Mouse (Mus musculus) lung, postnatal 36 days (tissue): ENCODE results near the gene Sipa1l2.
A peak's percentile ranks its signal among the peaks of the same experiment; 100 is the strongest.

Experiments
- DNase-seq: peaks from one replicate; pipeline ENCODE4 v3.0.0; 2022; ENCODE audit warnings: mixed read lengths

Gene Sipa1l2

GRCm38 (mm10) chr8:125569533-125570365 is at the start of gene Sipa1l2:
Gene Sipa1l2, minus strand, starts transcription at chr8:125569808.
- peak; percentile 98 for DNase-seq

- peak; percentile 70 for DNase-seq
These were observed 49.1 kb upstream of the Sipa1l2 start for GRCm38 (mm10) chr8:125618543-125619335.

GRCm38 (mm10) chr8:125616935-125617334 is 47.3 kb upstream of the Sipa1l2 start:
- DNase-seq, result no peak

GRCm38 (mm10) chr8:125616039-125616438 is 46.4 kb upstream of the Sipa1l2 start:
- DNase-seq, result no peak

GRCm38 (mm10) chr8:125613552-125613951 is 43.9 kb upstream of the Sipa1l2 start:
- DNase-seq, result no peak

- no peak for DNase-seq
These were observed 42.4 kb upstream of the Sipa1l2 start for GRCm38 (mm10) chr8:125611799-125612560.

GRCm38 (mm10) chr8:125611024-125611798 is 41.6 kb upstream of the Sipa1l2 start:
- DNase-seq, result no peak

- DNase-seq, result peak; percentile 38
These were observed 40.1 kb upstream of the Sipa1l2 start for GRCm38 (mm10) chr8:125609737-125610136.

GRCm38 (mm10) chr8:125607714-125608223 is 38.2 kb upstream of the Sipa1l2 start:
- DNase-seq, result no peak

- no peak for DNase-seq
These were observed 37.3 kb upstream of the Sipa1l2 start for GRCm38 (mm10) chr8:125606937-125607336.

- DNase-seq, result no peak
These were observed 35.4 kb upstream of the Sipa1l2 start for GRCm38 (mm10) chr8:125604817-125605512.

- DNase-seq, result no peak
These were observed 34.7 kb upstream of the Sipa1l2 start for GRCm38 (mm10) chr8:125604213-125604816.

GRCm38 (mm10) chr8:125603312-125603840 is 33.8 kb upstream of the Sipa1l2 start:
- no peak for DNase-seq

GRCm38 (mm10) chr8:125600033-125600686 is 30.6 kb upstream of the Sipa1l2 start:
- no peak for DNase-seq

- peak; percentile 52 for DNase-seq
These were observed 26.2 kb upstream of the Sipa1l2 start for GRCm38 (mm10) chr8:125595571-125596508.

GRCm38 (mm10) chr8:125590363-125590762 is 20.8 kb upstream of the Sipa1l2 start:
- DNase-seq, result no peak

- DNase-seq, result no peak
These were observed 17.0 kb upstream of the Sipa1l2 start for GRCm38 (mm10) chr8:125586587-125586986.

- DNase-seq, result peak; percentile 48
These were observed 14.7 kb upstream of the Sipa1l2 start for GRCm38 (mm10) chr8:125584276-125584675.

- no peak for DNase-seq
These were observed 10.8 kb upstream of the Sipa1l2 start for GRCm38 (mm10) chr8:125580426-125580825.
